Mouse (Mus musculus) adrenal gland, postnatal 4 days (tissue): ENCODE data around the gene Pus7. TPM values are rescaled to one million over a fixed set of nuclear protein-coding genes. Genes with fewer than 3 reads are reported as not detected.

Experiments used
- total RNA-seq, 2 experiments: library from RNA; stranded (reverse); gene quantifications; 2 replicates each; pipeline ENCODE4 v1.2.3; 2021

Pus7 gene
- total RNA-seq, 2 experiments from 2014 or later: 26.2 to 28.0 TPM

Other genes starting within 250 kb of the Pus7 start
- gene Srpk2, start 99.1 kb downstream of the Pus7 start, total RNA-seq: 10 to 100 TPM; 66.8 to 71.4 TPM
- 10 to 100 TPM; 24.6 to 24.7 TPM for gene Rint1, start 4.0 kb upstream of the Pus7 start, total RNA-seq
- gene Tomm7, start 60.5 kb upstream of the Pus7 start, total RNA-seq: 10 to 100 TPM; 87.8 to 91.7 TPM
- gene Fam126a, start 247.0 kb upstream of the Pus7 start, total RNA-seq: 10 to 100 TPM; 60.9 to 63.7 TPM